Mouse (Mus musculus) liver, adult 2 months (tissue): ENCODE data around the gene Plekhm1.
A peak's percentile ranks its signal among the peaks of the same experiment; 100 is the strongest.

Source experiments
- CTCF ChIP-seq: fragments of 200-500 bp; IDR thresholded peaks from 2 replicates; pipeline ENCODE4 v1.5.1; 2011; ENCODE audit warnings: low read depth, low read length, control low read depth
- POLR2A ChIP-seq: fragments of 200-500 bp; IDR thresholded peaks from 2 replicates; pipeline ENCODE4 v1.6.1; 2011; ENCODE audit warnings: low read length, control low read depth; ENCODE audit not compliant: insufficient read depth; ENCODE audit errors: extremely low read depth

GRCm38 (mm10) chr11:103325172-103325571, 87.3 kb downstream of the Plekhm1 start:
- TF ChIP-seq POLR2A = no peak
- TF ChIP-seq CTCF = peak; percentile 89
